Mouse (Mus musculus): ENCODE measurements around the gene Sgpp2.

Sgpp2 gene

DNA sequence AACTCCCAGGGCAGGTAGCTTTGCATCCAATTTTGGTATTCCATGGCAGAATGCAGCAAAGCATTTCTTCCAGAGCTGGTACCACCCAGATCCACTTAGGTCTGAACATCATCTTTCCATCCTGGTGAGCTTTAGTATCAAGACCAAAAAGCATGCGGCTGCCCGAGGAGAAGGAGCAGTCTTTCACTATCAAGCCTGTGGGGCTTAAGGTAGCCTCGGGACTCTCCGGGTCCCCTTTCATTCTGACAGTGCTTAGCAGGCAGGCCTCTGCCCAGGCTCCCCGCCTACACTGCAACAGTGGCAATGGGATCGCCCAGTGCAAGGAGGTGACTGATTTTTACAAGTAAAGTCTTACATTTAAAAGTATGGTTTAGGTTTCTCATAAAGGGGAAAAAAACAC is 142.4 kb downstream of the Sgpp2 start:
- DNase-seq, result no peak

DNA sequence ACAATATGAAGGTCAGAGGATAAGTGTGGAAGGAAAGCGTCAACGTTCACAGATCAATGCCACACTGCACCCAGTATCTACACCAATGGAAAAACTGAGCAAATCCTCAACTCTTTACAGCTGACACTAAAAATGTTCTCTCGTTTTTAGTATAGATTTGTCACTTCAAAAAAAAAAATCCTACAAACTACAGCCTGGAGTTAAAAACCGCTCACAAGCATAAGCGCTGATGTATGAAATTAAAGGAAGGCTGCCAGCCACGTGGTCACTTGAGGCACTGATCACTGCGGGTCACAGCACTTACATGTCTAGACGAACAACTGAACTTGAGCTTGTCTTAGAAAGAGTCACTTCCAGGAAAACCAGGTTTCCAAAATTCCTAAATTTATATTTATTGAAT is 143.7 kb downstream of the Sgpp2 start:
- DNase-seq, result no peak

DNA sequence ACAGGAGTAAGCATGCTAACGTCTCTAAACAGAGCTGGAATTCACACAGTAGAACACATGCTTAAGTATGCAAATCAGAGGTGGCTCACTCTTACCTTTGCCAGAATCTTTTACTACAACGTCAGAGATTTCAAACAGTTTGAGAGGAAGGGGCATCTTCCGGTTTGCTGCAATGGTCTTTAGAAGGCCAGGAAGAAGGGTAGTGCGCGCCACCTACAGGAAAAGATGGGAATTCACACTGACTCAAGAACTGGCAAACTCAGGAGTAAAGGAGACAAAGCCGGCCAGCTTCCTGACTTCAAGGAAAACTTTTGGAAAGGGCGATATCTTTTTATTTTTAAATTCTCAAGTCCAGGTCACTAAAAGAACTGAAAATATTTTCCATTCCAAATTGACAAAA is 144.5 kb downstream of the Sgpp2 start:
- no peak for DNase-seq
